ENCODE assay signal across 8 mouse cellular contexts in genomic region chr8:72319397-72319796, GRCm38 (mm10). TPM values are rescaled to one million over a fixed set of nuclear protein-coding genes. Genes with fewer than 3 reads are reported as not detected.
DNase-seq lines count a peak whose midpoint lies in the region; ATAC-seq and TF ChIP-seq lines count a peak whose summit lies in the region.

No protein-coding gene starts in this region.

- H3K4me2 ChIP-seq in heart, embryonic 13.5 days = peak overlapping the region; percentile 95
- H3K4me2 ChIP-seq in embryonic facial prominence, embryonic 13.5 days = peak overlapping the region; percentile 95
- H3K4me2 ChIP-seq in intestine, embryonic 15.5 days (replicated peaks) = peak overlapping the region; percentile 100
- peak overlapping the region; percentile 89 for H3K4me2 ChIP-seq in midbrain, embryonic 16.5 days (ENCODE audit: low read length)

- peaks cover 59% of the 10 kb centered on the region for H3K4me1 ChIP-seq in heart, embryonic 13.5 days
- H3K4me1 ChIP-seq in ES-Bruce4 (ENCODE audit: control insufficient read depth, insufficient read depth, low read length) = peaks cover 10% of the 10 kb centered on the region
- peaks cover 16% of the 10 kb centered on the region for H3K4me1 ChIP-seq in embryonic facial prominence, embryonic 13.5 days
- peaks cover 16% of the 10 kb centered on the region for H3K4me1 ChIP-seq in intestine, embryonic 15.5 days (replicated peaks)
- H3K4me1 ChIP-seq in midbrain, embryonic 16.5 days (ENCODE audit: control insufficient read depth, insufficient read depth, low read length) = peaks cover 7% of the 10 kb centered on the region

- TF ChIP-seq EP300 in ES-Bruce4 (IDR thresholded peaks at IDR 0.05; ENCODE audit: insufficient read depth, low read depth, low read length) = no peak

- peak overlapping the region; percentile 91 for H3K9ac ChIP-seq in heart, embryonic 13.5 days
- peak overlapping the region; percentile 97 for H3K9ac ChIP-seq in ES-Bruce4 (ENCODE audit: low read depth, poor library complexity, severe bottlenecking)
- H3K9ac ChIP-seq in embryonic facial prominence, embryonic 13.5 days = peak overlapping the region; percentile 72
- peak overlapping the region; percentile 62 for H3K9ac ChIP-seq in intestine, embryonic 15.5 days
- peak overlapping the region; percentile 69 for H3K9ac ChIP-seq in midbrain, embryonic 16.5 days (ENCODE audit: low read depth, low read length)

- H3K36me3 ChIP-seq in heart, embryonic 13.5 days = peaks cover 18% of the 10 kb centered on the region
- H3K36me3 ChIP-seq in ES-Bruce4 (ENCODE audit: control insufficient read depth, insufficient read depth, low read length, poor library complexity, severe bottlenecking) = peaks cover 33% of the 10 kb centered on the region
- no peaks in the 10 kb centered on the region for H3K36me3 ChIP-seq in embryonic facial prominence, embryonic 13.5 days
- no peaks in the 10 kb centered on the region for H3K36me3 ChIP-seq in intestine, embryonic 15.5 days
- H3K36me3 ChIP-seq in midbrain, embryonic 16.5 days (ENCODE audit: control insufficient read depth, insufficient read depth, low read length) = no peaks in the 10 kb centered on the region

- whole genome bisulfite sequencing in heart, embryonic 13.5 days = under 1% methylated on average over 48 of the region's 48 CpGs
- WGBS in embryonic facial prominence, embryonic 13.5 days = 2% methylated on average over 34 of the region's 48 CpGs
- WGBS in intestine, embryonic 15.5 days = under 1% methylated on average over 45 of the region's 48 CpGs
- under 1% methylated on average over 42 of the region's 48 CpGs for WGBS in midbrain, embryonic 16.5 days

- no peaks in the 10 kb centered on the region for H3K9me3 ChIP-seq in heart, embryonic 13.5 days
- H3K9me3 ChIP-seq in ES-Bruce4 (replicated peaks; ENCODE audit: control insufficient read depth, insufficient read depth, low read length, poor library complexity, severe bottlenecking) = no peaks in the 10 kb centered on the region
- H3K9me3 ChIP-seq in embryonic facial prominence, embryonic 13.5 days = no peaks in the 10 kb centered on the region
- no peaks in the 10 kb centered on the region for H3K9me3 ChIP-seq in intestine, embryonic 15.5 days
- H3K9me3 ChIP-seq in midbrain, embryonic 16.5 days (replicated peaks; ENCODE audit: control insufficient read depth, low read length, poor library complexity, severe bottlenecking) = no peaks in the 10 kb centered on the region

- no peak for ATAC-seq in heart, embryonic 13.5 days (ENCODE audit: extremely low read depth, insufficient number of reproducible peaks, low FRiP score, low TSS enrichment)
- no peak for ATAC-seq in embryonic facial prominence, embryonic 13.5 days (ENCODE audit: insufficient number of reproducible peaks, insufficient read depth, low FRiP score, low TSS enrichment, low read depth)
- ATAC-seq in intestine, embryonic 15.5 days = peak; percentile 35
- ATAC-seq in midbrain, embryonic 16.5 days = peak; percentile 2; the same call in 1 of the 2 replicates
- ATAC-seq in activated CD4-positive, CD25-positive, alpha-beta regulatory T cell, adult 4 months = no peak

- no peak for DNase-seq in heart, adult 9 months (ENCODE audit: low spot score in 2 of 2)
- no peak for DNase-seq in layer of hippocampus, adult 11-12 months (ENCODE audit: low spot score)

- peak overlapping the region; percentile 81 for H3K27ac ChIP-seq in heart, embryonic 13.5 days (replicated peaks)
- 0 out of 2 replicates have a peak overlapping the region, but pooled peaks have one; percentile 3 for H3K27ac ChIP-seq in ES-Bruce4 (ENCODE audit: insufficient read depth, low read length)
- no peak overlapping the region for H3K27ac ChIP-seq in embryonic facial prominence, embryonic 13.5 days
- H3K27ac ChIP-seq in intestine, embryonic 15.5 days = peak overlapping the region; percentile 64
- no peak overlapping the region for H3K27ac ChIP-seq in midbrain, embryonic 16.5 days (ENCODE audit: low read length)

- no peak for TF ChIP-seq CTCF in ES-Bruce4 (IDR thresholded peaks at IDR 0.05; ENCODE audit: low read depth, low read length)

- H3K4me3 ChIP-seq in heart, embryonic 13.5 days = peak overlapping the region; percentile 80
- H3K4me3 ChIP-seq in ES-Bruce4 (ENCODE audit: low read depth, low read length) = peak overlapping the region; percentile 78
- H3K4me3 ChIP-seq in embryonic facial prominence, embryonic 13.5 days = peak overlapping the region; percentile 59
- peak overlapping the region; percentile 62 for H3K4me3 ChIP-seq in intestine, embryonic 15.5 days (replicated peaks)
- peak overlapping the region; percentile 54 for H3K4me3 ChIP-seq in midbrain, embryonic 16.5 days (ENCODE audit: low read depth, low read length)

- no peak for TF ChIP-seq POLR2A in ES-Bruce4 (IDR thresholded peaks at IDR 0.05; ENCODE audit: insufficient read depth, low read length)

- peaks cover 10% of the 10 kb centered on the region for H3K27me3 ChIP-seq in heart, embryonic 13.5 days (replicated peaks)
- no peaks in the 10 kb centered on the region for H3K27me3 ChIP-seq in ES-Bruce4 (ENCODE audit: control insufficient read depth, insufficient read depth, low read length, poor library complexity, severe bottlenecking)
- H3K27me3 ChIP-seq in embryonic facial prominence, embryonic 13.5 days = peaks cover 58% of the 10 kb centered on the region
- H3K27me3 ChIP-seq in intestine, embryonic 15.5 days (replicated peaks) = peaks cover 24% of the 10 kb centered on the region
- peaks cover 34% of the 10 kb centered on the region for H3K27me3 ChIP-seq in midbrain, embryonic 16.5 days (ENCODE audit: control insufficient read depth, insufficient read depth, low read depth, low read length)

RNA-seq across cellular contexts. Expression of gene Klf2, which starts 0.6 kb away (rescaled TPM):
- polyA plus RNA-seq in heart, embryonic 13.5 days (2015; fragmentation: Nextera tagmentation; extraction: Ambion mirVana) = 14.2 and 15.1 TPM in 2 replicates
- polyA plus RNA-seq in ES-Bruce4 (2011; ENCODE audit: insufficient read depth, insufficient read length, low read depth, missing spikeins) = 44.7 and 47.0 TPM in 2 replicates
- polyA plus RNA-seq in embryonic facial prominence, embryonic 13.5 days (2015; fragmentation: Nextera tagmentation; extraction: Ambion mirVana) = 5.6 and 5.8 TPM in 2 replicates
- polyA plus RNA-seq in intestine, embryonic 15.5 days (2015; fragmentation: Nextera tagmentation; extraction: Ambion mirVana) = 6.6 and 7.2 TPM in 2 replicates
- polyA plus RNA-seq in midbrain, embryonic 16.5 days (2015; fragmentation: Nextera tagmentation; extraction: Ambion mirVana) = 3.6 and 4.0 TPM in 2 replicates
- polyA plus RNA-seq in activated CD4-positive, CD25-positive, alpha-beta regulatory T cell, adult 4 months (2017; shearing (Covaris generic)) = 10 to 100 TPM; 27.6 to 39.0 TPM

RNA-seq across cellular contexts. Expression of gene Gm10282, which starts 14.3 kb away (rescaled TPM):
- 15.9 and 19.4 TPM in 2 replicates for polyA plus RNA-seq in heart, embryonic 13.5 days (2015; fragmentation: Nextera tagmentation; extraction: Ambion mirVana)
- 2.3 and 4.5 TPM in 2 replicates for polyA plus RNA-seq in ES-Bruce4 (2011; ENCODE audit: insufficient read depth, insufficient read length, low read depth, missing spikeins)
- 26.9 and 55.7 TPM in 2 replicates for polyA plus RNA-seq in embryonic facial prominence, embryonic 13.5 days (2015; fragmentation: Nextera tagmentation; extraction: Ambion mirVana)
- polyA plus RNA-seq in intestine, embryonic 15.5 days (2015; fragmentation: Nextera tagmentation; extraction: Ambion mirVana) = 21.5 and 24.3 TPM in 2 replicates
- 9.7 and 11.3 TPM in 2 replicates for polyA plus RNA-seq in midbrain, embryonic 16.5 days (2015; fragmentation: Nextera tagmentation; extraction: Ambion mirVana)
- 10 to 100 TPM; 25.8 to 62.2 TPM for polyA plus RNA-seq in activated CD4-positive, CD25-positive, alpha-beta regulatory T cell, adult 4 months (2017; shearing (Covaris generic))

Comparison
In these comparisons a context has a peak if more than half of its experiments do, and no peak if none do; other contexts are left out.
1. ATAC-seq: peak in intestine, embryonic 15.5 days (single experiment) and midbrain, embryonic 16.5 days (single experiment); none in heart, embryonic 13.5 days (single experiment), embryonic facial prominence, embryonic 13.5 days (single experiment) and activated CD4-positive, CD25-positive, alpha-beta regulatory T cell, adult 4 months (single experiment).
2. H3K27ac ChIP-seq: peak in heart, embryonic 13.5 days (single experiment), ES-Bruce4 (single experiment) and intestine, embryonic 15.5 days (single experiment); none in embryonic facial prominence, embryonic 13.5 days (single experiment) and midbrain, embryonic 16.5 days (single experiment).
3. Peak in every context shown above with its lines, with median percentiles within 50 percentile points of each other: H3K4me2 ChIP-seq, H3K4me3 ChIP-seq and H3K9ac ChIP-seq.